Mouse (Mus musculus) stomach, postnatal 0 days (tissue): ENCODE results near the gene Fam151b. TPM values are rescaled to one million over a fixed set of nuclear protein-coding genes. Genes with fewer than 3 reads are reported as not detected.

Experiments used
- ATAC-seq: fragments of 200-750 bp; cut with Nextera tagmentation; 2 replicates; pipeline ENCODE4 v1.8.0; 2017; ENCODE audit not compliant: low FRiP score, low TSS enrichment
- DNase-seq: peaks from one replicate; pipeline ENCODE4 v3.0.0-alpha.2; 2016; ENCODE audit warnings: low spot score
- H3K27ac ChIP-seq: fragments of 300-500 bp; sonication (generic); replicated peaks from 2 replicates; pipeline ENCODE4 v1.5.1; 2014; ENCODE audit warnings: mild to moderate bottlenecking, control low read depth
- H3K27me3 ChIP-seq: fragments of 300-500 bp; sonication (generic); 2 replicates; pipeline ENCODE4 v1.6.1; 2014; ENCODE audit warnings: low read length; ENCODE audit not compliant: control insufficient read depth, insufficient read depth
- H3K36me3 ChIP-seq: fragments of 300-500 bp; sonication (generic); 2 replicates; pipeline ENCODE4 v1.6.1; 2014; ENCODE audit warnings: low read length, mixed read lengths; ENCODE audit not compliant: control insufficient read depth, insufficient read depth
- H3K4me1 ChIP-seq: fragments of 300-500 bp; sonication (generic); replicated peaks from 2 replicates; pipeline ENCODE4 v1.6.1; 2014; ENCODE audit warnings: antibody characterized with exemption; ENCODE audit not compliant: control insufficient read depth, insufficient read depth
- H3K4me2 ChIP-seq: fragments of 300-500 bp; sonication (generic); replicated peaks from 2 replicates; pipeline ENCODE4 v1.6.1; 2014; ENCODE audit warnings: low read depth, mild to moderate bottlenecking, control low read depth, moderate library complexity
- H3K4me3 ChIP-seq: fragments of 300-500 bp; sonication (generic); 2 replicates; pipeline ENCODE4 v1.5.1; 2014; ENCODE audit warnings: low read depth, low read length, control low read depth
- H3K9ac ChIP-seq: fragments of 300-500 bp; sonication (generic); 2 replicates; pipeline ENCODE4 v1.6.1; 2014; ENCODE audit warnings: mild to moderate bottlenecking, low read length, control low read depth, mixed read lengths
- H3K9me3 ChIP-seq: fragments of 300-500 bp; sonication (generic); 2 replicates; pipeline ENCODE4 v1.6.1; 2016; ENCODE audit warnings: low read length; ENCODE audit not compliant: control insufficient read depth
- CTCF ChIP-seq: IDR thresholded peaks from 2 replicates; pipeline ENCODE4 v1.5.1; 2016; ENCODE audit warnings: antibody characterized with exemption, low read depth, mild to moderate bottlenecking, moderate library complexity
- EP300 ChIP-seq: optimal IDR thresholded peaks from 2 replicates; pipeline ENCODE3; 2016; ENCODE audit warnings: antibody characterized with exemption
- WGBS: fragments of 180-500 bp; shearing (Covaris S2); extraction: QIAGEN DNeasy Blood & Tissue Kit; methylation state at CpG from one replicate; pipeline ENCODE4 v1.1.7; 2014; 5-methylcytosine and 5-hydroxymethylcytosine counted together
- polyA plus RNA-seq: library from polyadenylated mRNA; unstranded; fragments of >200 nt; fragmentation: Nextera tagmentation; extraction: Ambion mirVana; gene quantifications from 2 replicates; pipeline ENCODE4 v1.2.1, GENCODE M21; 2015

Gene Fam151b
- polyA plus RNA-seq = 0.10 and 0.22 TPM in 2 replicates

DNA sequence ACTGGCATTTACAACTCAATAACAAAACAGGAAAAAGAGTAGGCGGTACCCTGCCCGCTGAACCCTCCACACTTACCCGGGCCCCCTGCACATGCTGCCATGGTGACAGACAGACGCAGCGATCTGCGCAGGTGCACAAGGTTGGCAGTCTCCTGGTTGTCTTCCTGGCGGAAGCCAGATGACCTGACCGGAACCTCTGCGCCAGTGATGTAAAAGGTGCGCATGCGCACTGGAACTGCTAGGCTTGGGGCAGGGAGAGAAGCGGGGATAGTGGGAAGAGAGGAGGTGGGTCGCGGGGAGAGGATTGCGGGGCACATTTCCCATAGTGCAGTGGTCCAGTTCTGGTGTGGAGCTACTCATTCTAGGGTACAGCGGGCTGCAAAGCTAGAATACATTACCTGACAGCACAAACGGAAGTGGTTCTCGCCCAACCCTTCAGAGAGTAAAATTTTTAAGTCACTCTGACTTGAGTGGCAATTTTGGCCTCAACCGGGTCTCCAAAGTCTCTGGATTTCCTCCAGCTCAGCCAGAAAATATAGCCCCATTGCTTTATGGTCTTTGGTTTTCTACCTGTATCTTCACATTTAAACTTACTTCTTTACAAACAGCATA is at the start of gene Fam151b:
Gene Fam151b (minus strand): TSS at position 164 of the 612 bp plus-strand sequence.
- peak; percentile 100 for ATAC-seq
- 5% methylated on average over 19 of the region's 19 CpGs for WGBS
- 0 out of 2 replicates have a peak within 1 kb of the TSS, but pooled peaks have one; percentile 36 for H3K27ac ChIP-seq

DNA sequence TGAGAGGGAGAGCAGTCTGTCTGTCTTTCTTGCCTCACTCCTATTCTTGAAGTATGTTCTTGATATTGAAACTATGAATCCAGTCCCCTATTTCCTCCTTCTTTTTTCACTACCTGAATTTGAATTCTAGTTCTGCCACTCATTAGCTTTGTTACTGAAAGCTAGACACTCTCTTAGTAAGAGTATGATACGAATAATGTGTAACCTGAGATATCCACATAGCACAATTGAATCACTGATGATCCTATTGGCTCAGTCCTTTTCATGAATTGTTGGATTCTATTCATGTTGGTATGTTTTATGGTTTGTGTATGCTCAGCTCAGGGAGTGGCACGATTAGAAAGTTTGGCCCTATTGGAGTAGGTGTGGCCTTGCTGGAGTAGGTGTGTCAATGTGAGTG is 48.4 kb upstream of the Fam151b start:
- Histone ChIP-seq H3K36me3 (no peaks in the 10 kb centered on the region), H3K4me3 (no peak overlapping the region), H3K4me2 (peak overlapping the region; percentile 21; the same call in 1 of the 2 replicates), H3K9ac (no peak overlapping the region), H3K27me3 (no peaks in the 10 kb centered on the region), H3K27ac (no peak overlapping the region), H3K4me1 (no peaks in the 10 kb centered on the region), H3K9me3 (no peaks in the 10 kb centered on the region)
- no peak for TF ChIP-seq CTCF
- no peak for TF ChIP-seq EP300
- ATAC-seq = peak; percentile 31; the same call in 1 of the 2 replicates
- no peak for DNase-seq
- 38% methylated on average over 2 of the region's 2 CpGs for WGBS

More for the DNA sequence above, at the start of gene Fam151b:
- Histone ChIP-seq H3K9me3 (no peaks in the 10 kb centered on the region), H3K9ac (peak within 1 kb of the TSS; percentile 47; the same call in 1 of the 2 replicates), H3K27me3 (no peaks in the 10 kb centered on the region), H3K4me1 (no peaks in the 10 kb centered on the region), H3K4me2 (peak within 1 kb of the TSS; percentile 65), H3K36me3 (no peaks in the 10 kb centered on the region), H3K4me3 (peak within 1 kb of the TSS; percentile 44)
- peak; percentile 91 for DNase-seq
- TF ChIP-seq CTCF (no peak), EP300 (no peak)

DNA sequence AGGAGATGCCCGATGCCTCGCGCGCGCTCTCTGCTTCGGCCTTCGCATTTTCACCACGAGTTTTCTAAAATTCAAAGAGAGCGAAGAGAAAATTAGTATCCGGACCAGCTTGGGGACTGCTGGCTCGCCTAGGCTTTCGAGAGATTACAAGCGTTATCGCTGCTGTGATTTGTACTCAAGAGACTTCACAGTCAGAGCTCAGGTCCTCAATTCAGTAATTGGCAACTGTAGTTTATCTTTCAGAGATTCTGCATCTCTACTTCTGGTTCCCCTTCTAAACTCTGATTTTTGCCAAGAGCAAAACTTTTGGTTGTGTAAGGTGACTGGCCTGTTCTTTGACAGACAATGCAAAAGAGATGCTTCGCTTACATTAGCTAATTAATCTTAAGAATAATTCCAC is 47.4 kb upstream of the Fam151b start:
- 3% methylated on average over 15 of the region's 15 CpGs for WGBS
- peak overlapping the region; percentile 95 for H3K27ac ChIP-seq
- ATAC-seq = no peak; the same call in 1 of the 2 replicates
- H3K9ac ChIP-seq = peak overlapping the region; percentile 82
- no peaks in the 10 kb centered on the region for H3K9me3 ChIP-seq
- H3K4me2 ChIP-seq = peak overlapping the region; percentile 77
- TF ChIP-seq EP300 = no peak
- no peak for TF ChIP-seq CTCF
- peak overlapping the region; percentile 78 for H3K4me3 ChIP-seq
- H3K36me3 ChIP-seq = no peaks in the 10 kb centered on the region
- no peaks in the 10 kb centered on the region for H3K4me1 ChIP-seq
- no peak for DNase-seq
- H3K27me3 ChIP-seq = no peaks in the 10 kb centered on the region

DNA sequence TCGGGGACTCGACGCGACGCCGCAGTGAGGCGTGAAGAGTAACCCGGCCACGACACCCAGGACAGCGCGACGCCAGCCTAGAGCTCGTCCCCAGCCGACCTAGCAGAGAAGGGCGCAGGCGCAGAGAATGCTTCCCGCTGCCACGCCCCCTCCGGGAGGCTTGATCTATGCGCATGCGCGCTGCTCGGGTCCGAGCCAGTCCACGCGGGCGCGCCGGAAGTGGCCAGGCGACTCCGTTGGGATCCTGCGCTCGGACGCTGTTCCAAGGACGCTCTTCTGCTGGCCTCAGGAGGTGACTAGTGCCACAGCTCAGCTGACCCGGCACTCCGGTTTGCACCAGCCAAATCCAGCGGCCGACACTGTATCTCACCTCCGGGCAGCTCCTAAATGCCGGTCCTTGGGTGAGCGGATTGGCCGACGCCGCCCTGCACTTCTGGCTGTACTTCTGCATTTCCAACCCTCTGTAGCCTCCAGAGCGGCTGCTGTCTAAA is 47.0 kb upstream of the Fam151b start, which contains the start of gene Zfyve16:
Gene Zfyve16 (minus strand): TSS at position 148 of the 491 bp plus-strand sequence.
- no peaks in the 10 kb centered on the region for H3K9me3 ChIP-seq

DNA sequence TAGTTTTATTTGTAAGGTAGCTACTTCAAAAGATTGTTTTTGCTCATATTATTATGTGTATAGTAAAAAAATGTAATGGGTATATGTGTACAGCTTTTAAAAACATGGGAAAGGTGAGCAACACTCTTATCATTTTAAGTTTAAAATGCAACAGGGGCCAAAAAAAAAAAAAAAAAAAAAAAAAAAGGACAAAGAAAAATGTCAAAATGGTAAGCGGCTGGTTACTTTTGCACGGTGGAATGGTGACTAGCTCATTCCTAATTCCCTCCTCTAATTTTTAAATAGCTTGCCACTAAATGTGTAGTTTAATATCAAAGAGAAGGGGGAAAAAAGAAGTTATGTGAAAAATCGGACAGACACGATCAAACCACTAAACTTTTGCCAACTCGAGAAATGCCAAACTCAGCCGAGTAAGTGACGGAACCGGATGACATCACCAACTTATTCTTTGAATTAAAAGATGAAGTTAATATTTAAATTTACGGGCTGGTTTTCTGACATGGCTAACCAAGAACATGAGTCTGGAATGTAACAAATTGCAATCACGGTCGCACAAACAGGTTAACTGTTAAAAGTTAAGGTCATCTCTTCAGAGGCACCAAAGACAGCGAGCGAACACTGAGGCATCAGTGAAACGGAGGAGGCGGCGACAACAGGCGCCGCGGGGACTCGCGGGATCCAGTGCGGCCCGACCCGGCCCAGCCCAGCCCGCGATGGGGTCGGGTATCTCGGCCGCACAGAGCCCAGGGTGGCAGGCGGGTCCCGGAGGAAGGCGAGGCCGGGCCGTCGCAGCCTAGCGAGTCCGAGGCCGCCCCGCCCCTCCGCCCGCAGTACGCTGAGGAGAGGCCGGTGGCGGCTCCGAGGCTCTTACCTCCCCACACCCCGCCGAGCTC is 46.3 kb upstream of the Fam151b start:
- no peak for TF ChIP-seq CTCF
- TF ChIP-seq EP300 = no peak
- ATAC-seq (no peak), DNase-seq (no peak)
- Histone ChIP-seq H3K27ac (peak overlapping the region; percentile 95), H3K4me1 (no peaks in the 10 kb centered on the region), H3K9ac (peak overlapping the region; percentile 82), H3K36me3 (no peaks in the 10 kb centered on the region), H3K4me3 (peak overlapping the region; percentile 78), H3K4me2 (peak overlapping the region; percentile 77), H3K9me3 (no peaks in the 10 kb centered on the region), H3K27me3 (no peaks in the 10 kb centered on the region)
- 2% methylated on average over 46 of the region's 47 CpGs for WGBS

More for the DNA sequence above, 47.0 kb upstream of the Fam151b start, which contains the start of gene Zfyve16:
- DNase-seq (peak; percentile 95), ATAC-seq (peak; percentile 95)
- peak within 1 kb of the TSS; percentile 78 for H3K4me3 ChIP-seq
- no peaks in the 10 kb centered on the region for H3K36me3 ChIP-seq
- TF ChIP-seq EP300 = no peak
- no peak for TF ChIP-seq CTCF
- no peaks in the 10 kb centered on the region for H3K27me3 ChIP-seq
- H3K4me2 ChIP-seq = peak within 1 kb of the TSS; percentile 77
- H3K27ac ChIP-seq = peak within 1 kb of the TSS; percentile 95
- H3K9ac ChIP-seq = peak within 1 kb of the TSS; percentile 82
- H3K4me1 ChIP-seq = no peaks in the 10 kb centered on the region
- under 1% methylated on average over 44 of the region's 46 CpGs for WGBS
